Mouse (Mus musculus) neural tube, embryonic 15.5 days (tissue): ENCODE measurements around the gene Galnt10. TPM values are rescaled to one million over a fixed set of nuclear protein-coding genes. Genes with fewer than 3 reads are reported as not detected.

Experiments
- ATAC-seq: fragments of 200-750 bp; cut with Nextera tagmentation; 2 replicates; pipeline ENCODE4 v1.8.0; 2017; ENCODE audit warnings: mild to moderate bottlenecking, moderate TSS enrichment, moderate library complexity; ENCODE audit not compliant: low FRiP score
- H3K27ac ChIP-seq: fragments of 300-500 bp; sonication (generic); replicated peaks from 2 replicates; pipeline ENCODE4 v1.5.1; 2015; ENCODE audit warnings: mild to moderate bottlenecking, inconsistent platforms
- H3K27me3 ChIP-seq: fragments of 300-500 bp; sonication (generic); replicated peaks from 2 replicates; pipeline ENCODE4 v1.6.1; 2015; ENCODE audit warnings: inconsistent platforms
- H3K36me3 ChIP-seq: fragments of 300-500 bp; sonication (generic); 2 replicates; pipeline ENCODE4 v1.6.1; 2015; ENCODE audit warnings: inconsistent platforms
- H3K4me1 ChIP-seq: fragments of 300-500 bp; sonication (generic); 2 replicates; pipeline ENCODE4 v1.6.1; 2015; ENCODE audit warnings: inconsistent platforms
- H3K4me2 ChIP-seq: fragments of 300-500 bp; sonication (generic); 2 replicates; pipeline ENCODE4 v1.6.1; 2015; ENCODE audit warnings: inconsistent platforms, mild to moderate bottlenecking, moderate library complexity
- H3K4me3 ChIP-seq: fragments of 300-500 bp; sonication (generic); replicated peaks from 2 replicates; pipeline ENCODE4 v1.5.1; 2015; ENCODE audit warnings: mild to moderate bottlenecking, inconsistent platforms
- H3K9ac ChIP-seq: fragments of 300-500 bp; sonication (generic); replicated peaks from 2 replicates; pipeline ENCODE4 v1.6.1; 2015; ENCODE audit warnings: mild to moderate bottlenecking, inconsistent platforms
- H3K9me3 ChIP-seq: fragments of 300-500 bp; sonication (generic); replicated peaks from 2 replicates; pipeline ENCODE4 v1.6.1; 2016; ENCODE audit warnings: inconsistent platforms
- WGBS: fragments of 180-500 bp; shearing (Covaris S2); methylation state at CpG from one replicate; pipeline ENCODE4 v1.1.7; 2015; ENCODE audit warnings: mixed read lengths; 5-methylcytosine and 5-hydroxymethylcytosine counted together
- polyA plus RNA-seq: library from polyadenylated mRNA; unstranded; fragments of >200 nt; fragmentation: Nextera tagmentation; extraction: Ambion mirVana; gene quantifications from 2 replicates; pipeline ENCODE4 v1.2.1, GENCODE M21; 2015

Galnt10 gene
- polyA plus RNA-seq, 1 experiment from 2014 or later, result 11.7 TPM

DNA sequence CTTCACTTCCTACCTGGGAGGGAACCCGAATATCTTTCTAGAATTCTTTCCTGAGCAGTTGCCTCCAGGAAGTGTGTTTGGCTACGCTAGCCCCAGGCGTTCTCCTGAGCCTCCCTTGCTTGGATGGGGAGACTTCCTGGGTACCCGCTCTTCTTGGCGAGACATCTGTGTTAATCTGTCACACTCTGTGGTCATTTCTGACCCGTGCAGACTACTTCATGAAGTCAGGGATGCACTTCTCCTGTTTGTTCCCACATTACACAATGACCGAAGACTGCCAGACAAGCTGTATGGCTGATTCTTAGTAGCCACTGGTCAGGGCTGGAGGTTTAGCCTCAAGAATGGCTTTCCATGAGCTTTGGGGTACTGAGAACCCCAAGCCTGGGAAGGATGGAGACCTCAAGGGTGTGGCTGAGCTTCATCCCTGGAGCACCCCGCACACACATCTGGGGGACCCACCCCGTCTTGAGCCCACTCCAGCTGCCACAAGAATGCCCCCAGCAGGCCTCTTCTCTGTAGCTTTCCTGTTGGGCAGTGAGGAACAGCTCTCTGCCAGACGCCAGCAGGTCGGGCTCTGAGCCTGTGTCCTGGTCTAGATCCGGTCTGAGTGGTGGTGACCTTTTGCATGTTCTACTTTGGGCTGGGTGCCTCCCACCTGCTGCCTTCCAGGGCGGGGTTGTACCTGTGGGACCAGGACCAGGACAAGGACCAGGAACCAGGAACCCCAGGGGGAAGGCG, 7.8 kb downstream of the Galnt10 start:
- no peak for ATAC-seq
- Histone ChIP-seq H3K9me3 (no peaks in the 10 kb centered on the region), H3K4me2 (no peak overlapping the region), H3K9ac (no peak overlapping the region), H3K27ac (no peak overlapping the region), H3K4me1 (peaks cover 44% of the 10 kb centered on the region), H3K36me3 (no peaks in the 10 kb centered on the region), H3K27me3 (no peaks in the 10 kb centered on the region; the same call in 1 of the 2 replicates), H3K4me3 (no peak overlapping the region)
- 90% methylated on average over 14 of the region's 14 CpGs for WGBS

DNA sequence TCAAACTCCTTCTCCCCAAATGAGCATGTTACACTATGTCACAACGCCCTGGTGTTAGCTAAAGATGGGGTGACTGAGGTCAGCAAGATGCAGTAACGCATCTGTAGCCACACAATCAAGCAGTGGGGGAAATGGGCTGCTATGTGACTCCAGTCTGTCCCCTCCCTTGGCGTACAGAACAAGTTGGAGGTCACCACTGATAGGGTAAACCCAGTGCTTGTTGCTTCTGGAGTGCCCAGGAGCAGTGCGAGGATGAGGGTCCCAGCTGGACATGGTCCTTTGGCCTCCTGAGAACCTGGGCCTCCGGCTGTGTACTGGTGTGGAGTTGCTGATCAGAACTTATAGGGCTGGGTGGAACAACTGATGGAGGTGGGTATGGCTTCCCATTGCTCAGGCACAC, 8.6 kb downstream of the Galnt10 start:
- Histone ChIP-seq H3K4me2 (no peak overlapping the region), H3K9me3 (no peaks in the 10 kb centered on the region), H3K4me3 (no peak overlapping the region), H3K27me3 (no peaks in the 10 kb centered on the region; the same call in 1 of the 2 replicates), H3K4me1 (peaks cover 39% of the 10 kb centered on the region), H3K36me3 (no peaks in the 10 kb centered on the region), H3K27ac (no peak overlapping the region), H3K9ac (no peak overlapping the region)
- WGBS, result 86% methylated on average over 5 of the region's 5 CpGs
- no peak for ATAC-seq

DNA sequence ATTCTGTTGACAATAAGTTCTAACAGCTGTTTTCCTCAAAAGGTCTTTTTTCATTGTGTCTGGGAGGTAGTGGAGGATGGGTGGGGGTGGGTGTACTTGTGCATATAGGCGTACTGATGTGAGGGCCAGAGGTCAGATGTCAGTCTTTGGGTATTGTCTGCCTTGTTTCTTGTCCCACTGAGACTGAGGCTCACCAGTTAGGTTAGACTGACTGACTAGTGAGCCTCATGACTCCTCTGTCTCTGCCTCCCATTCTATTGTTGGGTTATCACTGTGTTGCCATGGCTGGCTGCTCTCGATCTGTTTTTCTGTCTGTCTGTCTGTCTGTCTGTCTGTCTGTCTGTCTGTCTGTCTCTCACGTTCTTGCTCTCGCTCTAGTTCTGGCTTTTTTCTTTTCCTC, 9.1 kb downstream of the Galnt10 start:
- Histone ChIP-seq H3K36me3 (no peaks in the 10 kb centered on the region), H3K4me3 (no peak overlapping the region), H3K4me2 (no peak overlapping the region), H3K9me3 (no peaks in the 10 kb centered on the region), H3K9ac (no peak overlapping the region), H3K4me1 (peaks cover 39% of the 10 kb centered on the region), H3K27ac (no peak overlapping the region), H3K27me3 (no peaks in the 10 kb centered on the region; the same call in 1 of the 2 replicates)
- WGBS, result 27% methylated on average over 4 of the region's 4 CpGs
- ATAC-seq, result no peak

DNA sequence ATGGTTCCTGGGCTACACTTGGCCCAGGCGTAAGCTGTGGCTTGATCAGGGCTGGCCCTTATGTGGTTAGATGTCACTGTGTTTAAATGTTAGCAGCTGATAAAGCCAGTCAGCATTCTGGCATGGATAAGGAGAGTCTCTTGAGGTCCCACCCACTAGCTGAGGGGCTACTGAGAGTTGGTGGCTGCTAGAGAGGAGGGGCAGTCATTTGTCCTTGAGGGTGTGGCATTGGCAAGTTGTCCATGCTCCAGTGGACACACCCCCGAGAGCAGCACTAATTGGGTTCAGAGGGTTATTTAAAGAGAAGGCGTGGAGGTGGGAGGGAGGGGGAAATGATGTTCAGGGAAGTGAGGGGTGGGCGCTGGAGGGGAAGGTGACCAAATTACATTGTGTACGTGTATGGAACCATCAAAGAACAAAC, 9.7 kb downstream of the Galnt10 start:
- no peaks in the 10 kb centered on the region; the same call in 1 of the 2 replicates for H3K27me3 ChIP-seq
- ATAC-seq, result no peak
- no peaks in the 10 kb centered on the region for H3K36me3 ChIP-seq
- WGBS, result 35% methylated on average over 5 of the region's 5 CpGs
- no peak overlapping the region for H3K4me2 ChIP-seq
- no peaks in the 10 kb centered on the region for H3K9me3 ChIP-seq
- peaks cover 35% of the 10 kb centered on the region for H3K4me1 ChIP-seq
- no peak overlapping the region for H3K9ac ChIP-seq
- H3K4me3 ChIP-seq, result no peak overlapping the region
- no peak overlapping the region for H3K27ac ChIP-seq

DNA sequence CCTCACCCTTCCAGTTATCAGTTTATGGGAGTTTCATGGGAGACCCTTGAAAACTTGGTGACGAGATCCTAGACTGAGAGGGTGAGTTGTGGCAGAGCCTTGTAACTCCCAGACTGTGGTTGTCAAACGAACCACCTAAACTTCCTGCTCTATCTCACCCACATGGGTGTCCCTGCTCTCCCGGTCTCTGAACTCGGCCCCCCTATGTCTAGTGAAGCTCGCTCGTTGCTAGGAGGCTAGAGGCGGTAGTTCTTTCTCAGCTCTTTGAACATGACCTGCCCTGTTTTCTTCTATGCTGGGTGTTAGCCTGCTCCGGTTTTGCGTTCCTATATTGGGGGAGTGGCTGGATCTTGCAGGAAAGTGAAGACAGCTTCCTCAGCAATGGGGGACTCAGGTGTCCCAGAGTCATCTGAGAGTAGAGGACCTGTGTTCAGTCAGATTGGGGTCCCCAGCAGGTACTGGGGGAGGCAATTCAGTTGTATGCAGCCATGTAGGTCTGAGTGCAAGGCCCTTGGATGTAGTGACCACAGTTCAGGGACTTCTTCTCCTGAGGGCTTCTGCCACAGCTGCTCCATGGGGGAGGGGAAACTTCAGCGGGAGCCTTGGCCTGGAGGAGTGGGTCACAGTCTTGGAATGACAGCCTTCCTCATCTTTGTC, 10.6 kb downstream of the Galnt10 start:
- Histone ChIP-seq H3K36me3 (no peaks in the 10 kb centered on the region), H3K4me1 (peaks cover 27% of the 10 kb centered on the region), H3K4me2 (no peak overlapping the region), H3K27ac (no peak overlapping the region), H3K27me3 (no peaks in the 10 kb centered on the region; the same call in 1 of the 2 replicates), H3K4me3 (no peak overlapping the region), H3K9ac (no peak overlapping the region), H3K9me3 (no peaks in the 10 kb centered on the region)
- ATAC-seq, result no peak
- 62% methylated on average over 10 of the region's 10 CpGs for WGBS

DNA sequence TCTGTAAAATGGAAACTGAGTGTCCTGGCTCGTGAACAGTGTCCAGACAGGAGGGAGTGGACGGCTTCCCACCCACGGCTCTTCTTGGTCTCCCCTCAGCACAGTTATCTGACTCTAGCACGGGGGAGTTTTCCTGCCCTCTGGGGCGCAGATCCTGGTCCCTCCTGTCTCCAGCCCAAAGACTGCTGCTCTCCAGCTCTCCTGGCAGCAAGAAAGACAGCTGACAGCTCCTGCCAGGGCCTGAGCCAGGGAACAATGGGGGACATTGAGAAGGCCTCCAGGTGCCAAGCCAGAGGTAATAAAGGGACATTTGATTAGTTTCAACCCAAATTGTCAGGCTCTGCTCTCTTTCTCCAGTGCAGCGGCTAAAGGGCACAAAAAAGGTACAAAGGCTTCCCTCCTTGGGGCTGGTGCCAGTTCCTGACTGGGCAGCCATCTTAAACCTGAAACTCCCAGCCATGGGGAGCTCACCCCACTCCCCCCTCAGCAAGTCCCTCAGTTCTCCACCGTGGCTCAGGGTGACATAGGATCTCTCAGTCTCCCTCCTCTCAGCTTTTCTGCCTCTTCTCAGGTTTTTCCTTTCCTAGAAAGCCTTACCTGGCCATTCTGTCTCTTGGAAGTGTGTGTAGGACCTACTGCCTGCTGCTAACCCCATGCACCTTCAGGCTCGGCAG, 11.5 kb downstream of the Galnt10 start:
- WGBS, result 59% methylated on average over 8 of the region's 8 CpGs
- no peak overlapping the region for H3K4me3 ChIP-seq

DNA sequence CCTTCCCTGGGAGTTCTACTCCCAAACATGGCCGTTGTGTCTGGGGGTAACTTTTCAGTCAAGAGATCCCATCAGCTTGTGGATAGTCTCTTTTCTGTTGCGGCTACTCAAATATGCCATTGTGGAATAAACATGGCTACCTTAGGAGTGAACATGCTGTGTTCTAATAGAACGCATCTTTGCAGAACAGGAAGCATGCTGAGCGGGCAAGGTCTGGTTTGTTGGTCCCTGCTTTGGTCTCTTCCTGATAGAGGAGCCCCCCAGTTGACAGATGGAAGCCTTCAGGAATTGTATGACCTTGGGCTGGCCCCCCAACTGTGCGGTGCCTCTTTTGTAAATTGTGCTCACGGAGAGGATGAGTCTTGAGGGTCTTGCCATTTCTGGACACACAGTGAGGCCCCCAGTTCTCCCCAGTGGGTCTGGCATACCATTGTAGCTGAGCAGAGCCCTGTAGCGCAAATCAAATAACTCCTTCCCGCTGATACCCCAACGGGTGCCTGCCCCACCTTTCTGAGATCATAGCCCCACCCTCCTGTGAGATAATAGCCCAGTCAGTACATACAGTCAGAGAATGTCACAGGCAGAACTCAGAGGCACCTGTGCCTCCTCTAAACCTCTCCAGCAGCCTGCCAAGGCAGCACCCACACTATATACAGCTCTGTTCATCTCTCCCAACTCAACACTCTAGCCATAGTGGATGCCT, 12.3 kb downstream of the Galnt10 start:
- ATAC-seq, result no peak
- Histone ChIP-seq H3K27ac (no peak overlapping the region), H3K27me3 (no peaks in the 10 kb centered on the region; the same call in 1 of the 2 replicates), H3K36me3 (no peaks in the 10 kb centered on the region), H3K4me3 (no peak overlapping the region), H3K4me1 (peaks cover 16% of the 10 kb centered on the region), H3K4me2 (no peak overlapping the region), H3K9ac (no peak overlapping the region), H3K9me3 (no peaks in the 10 kb centered on the region)
- WGBS, result 87% methylated on average over 9 of the region's 9 CpGs

More for the DNA sequence above, 11.5 kb downstream of the Galnt10 start:
- Histone ChIP-seq H3K4me1 (peaks cover 18% of the 10 kb centered on the region), H3K36me3 (no peaks in the 10 kb centered on the region), H3K9me3 (no peaks in the 10 kb centered on the region), H3K27ac (no peak overlapping the region), H3K27me3 (no peaks in the 10 kb centered on the region; the same call in 1 of the 2 replicates), H3K9ac (no peak overlapping the region), H3K4me2 (no peak overlapping the region)
- ATAC-seq, result no peak

DNA sequence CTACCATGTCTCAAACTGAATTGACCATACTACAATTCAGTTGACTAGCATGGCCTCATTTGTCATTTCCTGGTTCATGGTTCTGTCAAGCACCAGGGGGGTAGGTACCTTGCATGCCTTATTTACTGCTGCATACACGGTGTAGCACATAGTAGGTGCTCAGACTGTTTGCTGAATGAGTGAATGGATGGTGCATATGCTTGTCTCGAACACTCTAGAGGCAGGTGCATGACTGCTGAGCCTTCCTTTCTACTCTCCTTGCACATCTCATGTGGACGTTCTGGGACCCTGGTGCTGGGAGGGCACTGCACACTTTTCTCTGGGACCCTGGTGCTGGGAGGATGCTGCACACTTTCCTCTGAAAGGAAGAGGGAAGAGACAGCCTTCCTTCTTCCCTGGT, 13.0 kb downstream of the Galnt10 start:
- Histone ChIP-seq H3K27me3 (no peaks in the 10 kb centered on the region; the same call in 1 of the 2 replicates), H3K4me2 (no peak overlapping the region), H3K4me3 (no peak overlapping the region), H3K27ac (no peak overlapping the region), H3K4me1 (peaks cover 21% of the 10 kb centered on the region), H3K36me3 (no peaks in the 10 kb centered on the region), H3K9ac (no peak overlapping the region), H3K9me3 (no peaks in the 10 kb centered on the region)
- ATAC-seq, result no peak
- WGBS, result 96% methylated on average over 3 of the region's 3 CpGs

DNA sequence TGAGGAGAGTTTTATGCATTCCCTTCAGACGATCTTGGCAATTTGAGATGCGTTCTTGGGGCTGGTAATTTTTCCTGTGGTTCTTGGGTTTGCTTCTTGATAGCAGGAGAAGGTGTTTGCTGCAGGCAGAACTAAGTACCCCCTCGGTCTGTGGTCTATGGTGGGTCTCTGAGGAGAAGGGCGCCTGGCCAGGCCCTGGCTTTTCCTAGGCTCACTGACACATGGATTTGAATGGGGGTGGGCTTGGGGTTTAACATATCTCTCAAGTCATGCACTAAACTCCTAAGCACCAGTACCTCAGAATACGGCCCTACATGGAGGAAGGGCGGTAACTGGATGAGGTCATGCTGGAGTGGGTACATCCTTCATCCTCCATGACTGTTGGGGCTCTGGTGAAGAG, 13.5 kb downstream of the Galnt10 start:
- Histone ChIP-seq H3K36me3 (no peaks in the 10 kb centered on the region), H3K4me1 (peaks cover 23% of the 10 kb centered on the region), H3K4me3 (no peak overlapping the region), H3K9ac (no peak overlapping the region), H3K27me3 (no peaks in the 10 kb centered on the region; the same call in 1 of the 2 replicates), H3K4me2 (no peak overlapping the region), H3K9me3 (no peaks in the 10 kb centered on the region), H3K27ac (no peak overlapping the region)
- WGBS, result 94% methylated on average over 6 of the region's 6 CpGs
- no peak for ATAC-seq

DNA sequence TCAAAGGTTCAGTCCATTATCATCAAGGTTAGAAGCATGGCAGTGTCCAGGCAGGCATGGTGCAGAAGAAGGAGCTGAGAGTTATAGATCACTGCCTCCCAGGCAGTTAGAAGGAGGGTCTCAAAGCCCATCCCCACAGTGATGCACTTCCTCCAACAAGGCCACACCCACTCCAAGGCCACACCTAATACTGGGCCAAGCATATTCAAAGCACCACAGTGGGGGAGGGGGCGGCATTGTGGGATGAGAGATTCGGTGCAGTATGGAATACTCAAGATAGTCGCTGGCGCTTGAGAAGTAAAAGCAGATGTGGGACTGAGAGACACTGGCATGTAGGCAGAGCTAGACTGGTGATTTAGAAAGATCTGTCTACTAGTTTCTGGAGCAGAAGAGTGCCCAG, 14.9 kb downstream of the Galnt10 start:
- no peak overlapping the region for H3K4me2 ChIP-seq
- no peak overlapping the region for H3K9ac ChIP-seq
- ATAC-seq, result no peak
- WGBS, result 96% methylated on average over 4 of the region's 4 CpGs
- H3K4me1 ChIP-seq, result peaks cover 23% of the 10 kb centered on the region
- H3K27ac ChIP-seq, result no peak overlapping the region
- H3K9me3 ChIP-seq, result no peaks in the 10 kb centered on the region
- no peaks in the 10 kb centered on the region for H3K27me3 ChIP-seq
- H3K36me3 ChIP-seq, result no peaks in the 10 kb centered on the region
- no peak overlapping the region for H3K4me3 ChIP-seq

DNA sequence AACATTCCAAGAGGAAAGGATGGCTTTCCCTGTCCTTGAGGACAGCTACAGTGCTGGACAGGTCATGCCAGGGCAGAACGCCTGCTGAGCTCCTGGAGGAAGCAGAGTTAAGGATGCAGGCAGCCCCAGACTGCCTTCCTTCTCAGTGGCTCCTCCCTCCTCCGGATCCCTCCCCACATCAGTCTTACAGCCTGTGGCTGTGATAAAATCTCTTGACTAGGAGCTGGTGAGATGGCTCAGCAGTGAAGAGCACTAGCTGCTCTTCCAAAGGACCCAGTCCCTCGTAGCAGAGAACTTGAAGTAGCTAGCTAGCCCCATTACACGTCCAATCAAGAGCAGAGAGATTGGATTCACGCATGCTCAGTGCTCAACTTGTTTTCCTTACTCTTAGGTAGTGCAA, 15.6 kb downstream of the Galnt10 start:
- H3K4me2 ChIP-seq, result no peak overlapping the region
- H3K9me3 ChIP-seq, result no peaks in the 10 kb centered on the region
- no peak overlapping the region for H3K9ac ChIP-seq
- H3K4me1 ChIP-seq, result peaks cover 23% of the 10 kb centered on the region
- 63% methylated on average over 5 of the region's 5 CpGs for WGBS
- no peak overlapping the region for H3K4me3 ChIP-seq
- ATAC-seq, result no peak
- H3K36me3 ChIP-seq, result no peaks in the 10 kb centered on the region
- H3K27me3 ChIP-seq, result no peaks in the 10 kb centered on the region
- no peak overlapping the region for H3K27ac ChIP-seq
